Mouse (Mus musculus) MEL (cell line): Measurements from ENCODE around the gene Lmo1. TPM values are rescaled to one million over a fixed set of nuclear protein-coding genes. Genes with fewer than 3 reads are reported as not detected.

Experiments used
- DNase-seq: peaks from one replicate; pipeline ENCODE4 v3.0.0; 2011; ENCODE audit warnings: low read depth, low spot score
- H3K27ac ChIP-seq: 2 replicates; pipeline ENCODE4 v1.5.1; 2012; ENCODE audit warnings: low read depth, mild to moderate bottlenecking, control low read depth, low read length, moderate library complexity; ENCODE audit not compliant: control insufficient read depth
- H3K27me3 ChIP-seq, 2 experiments: fragments of 150-350 bp in 1 of 2; sonication (generic) in 1 of 2; 2 replicates each; pipeline ENCODE4 v1.6.1; 2012; ENCODE audit warnings: low read length in 2 of 2, mild to moderate bottlenecking in 2 of 2, improper control_type of control experiment in 1 of 2, moderate library complexity in 1 of 2; ENCODE audit not compliant: insufficient read depth in 2 of 2, control insufficient read depth in 1 of 2
- H3K36me3 ChIP-seq, 2 experiments: 2 replicates each; pipeline ENCODE4 v1.6.1; 2012 to 2014; ENCODE audit warnings: low read length in 2 of 2, improper control_type of control experiment in 1 of 2, inconsistent platforms in 1 of 2, mild to moderate bottlenecking in 1 of 2; ENCODE audit not compliant: insufficient read depth in 2 of 2, control insufficient read depth in 1 of 2
- H3K4me1 ChIP-seq, 2 experiments: fragments of 150-350 bp in 1 of 2; sonication (generic) in 1 of 2; 2 replicates each; pipeline ENCODE4 v1.6.1; 2012; ENCODE audit warnings: low read length in 2 of 2, improper control_type of control experiment in 1 of 2, mild to moderate bottlenecking in 1 of 2; ENCODE audit not compliant: insufficient read depth in 2 of 2, control insufficient read depth in 1 of 2
- H3K4me3 ChIP-seq, 2 experiments: fragments of 150-350 bp in 1 of 2; sonication (generic) in 1 of 2; 2 replicates each; pipeline ENCODE4 v1.5.1; 2012; ENCODE audit warnings: low read depth in 2 of 2, low read length in 2 of 2, mild to moderate bottlenecking in 2 of 2, moderate library complexity in 2 of 2, control low read depth in 1 of 2, improper control_type of control experiment in 1 of 2; ENCODE audit not compliant: control insufficient read depth in 1 of 2, insufficient read depth in 1 of 2
- H3K79me2 ChIP-seq: 2 replicates; pipeline ENCODE4 v1.6.1; 2012; ENCODE audit warnings: mild to moderate bottlenecking, low read length, moderate library complexity; ENCODE audit not compliant: control insufficient read depth, poor library complexity, insufficient read depth
- H3K9ac ChIP-seq: 2 replicates; pipeline ENCODE4 v1.6.1; 2012; ENCODE audit warnings: low read depth, mild to moderate bottlenecking, control low read depth, low read length, moderate library complexity; ENCODE audit not compliant: control insufficient read depth, poor library complexity, severe bottlenecking
- H3K9me3 ChIP-seq: fragments of 150-350 bp; sonication (generic); replicated peaks from 2 replicates; pipeline ENCODE4 v1.6.1; 2012; ENCODE audit warnings: mild to moderate bottlenecking, low read length, improper control_type of control experiment, moderate library complexity; ENCODE audit not compliant: insufficient read depth
- CHD2 ChIP-seq: IDR thresholded peaks from 2 replicates; pipeline ENCODE4 v1.6.1; 2011; ENCODE audit warnings: low read length, improper control_type of control experiment
- EP300 ChIP-seq, 2 experiments: IDR thresholded peaks; 2 replicates each; pipeline ENCODE4 v1.6.1; 2011; ENCODE audit warnings: improper control_type of control experiment in 2 of 2, low read length in 2 of 2, low read depth in 1 of 2, mild to moderate bottlenecking in 1 of 2
- ETS1 ChIP-seq: IDR thresholded peaks from 2 replicates; pipeline ENCODE4 v1.6.1; 2012; ENCODE audit warnings: low read depth, mild to moderate bottlenecking, inconsistent platforms, low read length, improper control_type of control experiment, moderate library complexity
- KAT2A ChIP-seq: conservative IDR thresholded peaks from 2 replicates; pipeline ENCODE4 v1.6.1; 2012; ENCODE audit warnings: low read depth, low read length, improper control_type of control experiment, inconsistent platforms
- MAFK ChIP-seq: IDR thresholded peaks from 2 replicates; pipeline ENCODE4 v1.6.1; 2011; ENCODE audit warnings: low read depth, mild to moderate bottlenecking, low read length, improper control_type of control experiment, borderline replicate concordance
- MAX ChIP-seq: IDR thresholded peaks from 2 replicates; pipeline ENCODE4 v1.6.1; 2011; ENCODE audit warnings: low read length, improper control_type of control experiment
- MAZ ChIP-seq: IDR thresholded peaks from 2 replicates; pipeline ENCODE4 v1.6.1; 2012; ENCODE audit warnings: low read depth, mild to moderate bottlenecking, inconsistent platforms, low read length, improper control_type of control experiment
- MEF2A ChIP-seq: IDR thresholded peaks from 2 replicates; pipeline ENCODE4 v1.6.1; 2014; ENCODE audit warnings: low read depth, mild to moderate bottlenecking, inconsistent platforms, low read length, improper control_type of control experiment; ENCODE audit not compliant: poor library complexity, insufficient replicate concordance, severe bottlenecking; ENCODE audit errors: extremely low read depth
- MXI1 ChIP-seq: IDR thresholded peaks from 2 replicates; pipeline ENCODE4 v1.6.1; 2011; ENCODE audit warnings: mild to moderate bottlenecking, low read depth, low read length, improper control_type of control experiment
- MYC ChIP-seq: IDR thresholded peaks from 2 replicates; pipeline ENCODE4 v1.6.1; 2011; ENCODE audit warnings: low read depth, mild to moderate bottlenecking, low read length, improper control_type of control experiment, moderate library complexity
- NRF1 ChIP-seq: IDR thresholded peaks from 2 replicates; pipeline ENCODE4 v1.6.1; 2014; ENCODE audit warnings: low read depth, mild to moderate bottlenecking, inconsistent platforms, low read length, improper control_type of control experiment, moderate library complexity; ENCODE audit not compliant: poor library complexity, insufficient read depth, severe bottlenecking
- POLR2AphosphoS2 ChIP-seq: IDR thresholded peaks from 2 replicates; pipeline ENCODE4 v1.6.1; 2011; ENCODE audit warnings: low read length, improper control_type of control experiment
- TAL1 ChIP-seq: IDR thresholded peaks from 2 replicates; pipeline ENCODE4 v1.6.1; 2012; ENCODE audit warnings: mild to moderate bottlenecking, inconsistent platforms, low read length, moderate library complexity, mixed read lengths
- TCF12 ChIP-seq: IDR thresholded peaks from 2 replicates; pipeline ENCODE4 v1.6.1; 2014; ENCODE audit warnings: low read depth, mild to moderate bottlenecking, inconsistent platforms, low read length, improper control_type of control experiment, moderate library complexity
- USF1 ChIP-seq: IDR thresholded peaks from 2 replicates; pipeline ENCODE4 v1.6.1; 2014; ENCODE audit warnings: low read depth, mild to moderate bottlenecking, inconsistent platforms, low read length, improper control_type of control experiment, moderate library complexity
- USF2 ChIP-seq, 2 experiments: IDR thresholded peaks; 2 replicates each; pipeline ENCODE4 v1.6.1; 2011 to 2012; ENCODE audit warnings: improper control_type of control experiment in 2 of 2, low read length in 2 of 2, borderline replicate concordance in 1 of 2, inconsistent platforms in 1 of 2, low read depth in 1 of 2, mild to moderate bottlenecking in 1 of 2; ENCODE audit not compliant: insufficient read depth in 1 of 2
- polyA plus RNA-seq, 2 experiments: library from polyadenylated mRNA; stranded (reverse) in 1 of 2; unstranded in 1 of 2; fragments of >175 nt in 1 of 2; fragments of >200 nt in 1 of 2; gene quantifications; 2 replicates each; pipeline versions ENCODE4 v1.2.1 to v1.2.4; 2012; ENCODE audit warnings: low replicate concordance in 2 of 2, low read depth in 1 of 2; ENCODE audit not compliant: insufficient read length in 2 of 2, insufficient read depth in 1 of 2, missing spikeins in 1 of 2
- total RNA-seq: library from RNA; depleted of rRNA; stranded (reverse); fragments of 300-350 nt; gene quantifications from 2 replicates; pipeline ENCODE4 v1.2.3, GENCODE M21; 2012; rRNA removed

Lmo1 gene
- total RNA-seq (not detected in 2 replicates), polyA plus RNA-seq (not detected)

DNA sequence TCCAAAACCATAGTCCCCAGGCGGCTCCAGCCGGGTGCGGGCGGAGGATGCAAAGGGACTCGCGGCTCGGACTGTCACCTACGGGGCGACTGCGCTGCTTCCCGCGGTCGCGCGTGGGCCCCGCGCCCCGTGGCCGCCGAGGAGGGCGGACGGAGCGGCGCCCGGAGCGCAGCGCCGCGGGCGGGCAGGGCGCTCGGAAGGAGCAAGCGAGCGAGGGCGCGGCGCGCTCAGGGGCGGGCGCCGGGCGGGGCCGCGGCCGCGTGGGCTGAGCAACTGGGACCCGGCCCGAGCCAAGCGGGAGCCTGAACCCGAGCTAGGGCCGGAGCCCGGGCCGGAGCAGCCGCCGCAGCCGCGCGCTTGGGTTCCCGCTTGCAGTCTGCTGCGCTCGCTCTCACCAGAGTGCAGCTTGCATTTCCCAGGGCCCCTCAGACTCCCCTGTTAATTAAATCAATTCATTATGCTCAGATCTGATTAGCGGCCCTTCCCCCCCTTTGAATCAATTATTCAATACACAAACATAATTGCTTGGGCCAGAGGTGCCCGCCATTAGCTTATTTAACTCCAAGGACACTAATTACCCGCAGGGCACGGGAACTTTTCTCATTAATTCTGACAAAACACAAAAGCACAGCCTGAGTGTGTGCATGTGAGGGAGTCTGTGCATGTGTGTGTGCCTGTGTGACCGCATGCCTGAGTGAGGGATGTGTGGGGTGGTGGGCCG, at the start of gene Lmo1:
Lmo1 (minus strand) TSS at position 259 of the 721 bp plus-strand sequence.
- Histone ChIP-seq H3K27me3 (no peaks in the 10 kb centered on the region), H3K36me3 (no peaks in the 10 kb centered on the region), H3K27ac (no peak within 1 kb of the TSS), H3K79me2 (no peaks in the 10 kb centered on the region), H3K4me1 (no peaks in the 10 kb centered on the region), H3K9ac (no peak within 1 kb of the TSS), H3K9me3 (no peaks in the 10 kb centered on the region), H3K4me3 (no peak within 1 kb of the TSS)
- no peak for DNase-seq
- TF ChIP-seq KAT2A (no peak), POLR2AphosphoS2 (no peak), MYC (no peak), MEF2A (no peak), NRF1 (no peak), EP300 (IDR thresholded peaks at IDR 0.05; ENCODE audit: low read depth in 1 of 2, low read length in 2 of 2) (no peak), USF1 (no peak), MAX (no peak), MAFK (no peak), TAL1 (no peak), USF2 (IDR thresholded peaks at IDR 0.05; ENCODE audit: borderline replicate concordance in 1 of 2, insufficient read depth in 1 of 2, low read depth in 1 of 2, low read length in 2 of 2) (no peak), CHD2 (no peak), MAZ (no peak), MXI1 (no peak)

DNA sequence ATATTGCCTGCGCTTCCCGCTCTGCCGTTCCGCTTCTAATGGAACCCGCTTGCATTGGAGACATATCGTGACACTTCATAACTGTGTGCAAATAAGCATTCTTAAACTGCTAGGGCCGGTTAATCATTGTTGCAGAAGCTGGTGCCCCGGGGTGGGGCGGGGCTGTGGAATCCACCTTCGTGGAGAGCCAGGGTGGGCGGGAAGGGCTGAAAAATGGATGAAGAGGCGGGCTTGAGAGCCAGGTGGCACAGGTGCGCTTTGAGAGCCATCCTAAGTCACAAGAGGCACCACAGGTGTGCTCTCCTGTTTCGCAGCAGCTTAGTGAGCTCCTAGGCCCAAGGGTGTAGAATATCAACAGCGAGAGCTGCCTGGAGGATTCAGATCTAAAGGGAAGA, 46.7 kb upstream of the Lmo1 start:
- Histone ChIP-seq H3K27ac (no peak overlapping the region), H3K9me3 (no peaks in the 10 kb centered on the region), H3K4me3 (no peak overlapping the region), H3K79me2 (no peaks in the 10 kb centered on the region)
- no peak for DNase-seq
- no peak for TF ChIP-seq POLR2AphosphoS2
- TF ChIP-seq ETS1, result no peak
- no peak for TF ChIP-seq TCF12
- TF ChIP-seq, all 39 proteins: peak for 0
- Histone ChIP-seq H3K9ac (no peak overlapping the region), H3K4me1 (no peaks in the 10 kb centered on the region), H3K27me3 (no peaks in the 10 kb centered on the region), H3K36me3 (no peaks in the 10 kb centered on the region)
